Mouse (Mus musculus) layer of hippocampus, postnatal 36 days (tissue): ENCODE measurements at regions not wholly inside any gene's neighbourhood (a gene's known extent, or its start where the extent isn't known, plus 50 kb on each side); places are given as distances from the start of the nearest gene placed in this dataset.

Experiments used
- DNase-seq, 2 experiments: peaks; one replicate each; pipeline ENCODE4 v3.0.0; 2022

GRCm38 (mm10) chr7:51307757-51308156 lies 203.1 kb upstream of the Ano5 start:
- no peak for DNase-seq

DNA sequence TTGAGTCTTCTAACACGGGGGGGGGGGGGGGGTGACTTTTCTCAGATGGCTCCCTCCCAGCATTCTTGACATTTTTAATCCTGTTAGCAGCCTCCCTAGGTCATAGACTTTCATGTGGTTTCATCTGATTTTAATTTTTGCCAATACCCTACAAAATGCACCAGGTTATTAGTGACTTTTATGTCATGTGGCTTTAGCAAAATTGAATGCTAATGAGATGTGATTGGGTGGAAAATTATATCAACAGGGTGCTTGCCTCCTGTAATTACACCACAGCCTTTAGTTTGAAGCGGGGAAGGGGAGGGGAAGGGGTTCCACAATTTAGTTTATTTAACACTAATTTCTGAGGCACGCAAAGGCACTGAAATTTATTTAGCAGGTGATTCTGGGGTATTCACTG lies 200.6 kb upstream of the Ano5 start:
- DNase-seq = no peak

GRCm38 (mm10) chr7:51339841-51340540 lies 170.8 kb upstream of the Ano5 start:
- no peak for DNase-seq

- DNase-seq = no peak
Measured at GRCm38 (mm10) chr7:51347521-51347920, 163.3 kb upstream of the Ano5 start.

DNA sequence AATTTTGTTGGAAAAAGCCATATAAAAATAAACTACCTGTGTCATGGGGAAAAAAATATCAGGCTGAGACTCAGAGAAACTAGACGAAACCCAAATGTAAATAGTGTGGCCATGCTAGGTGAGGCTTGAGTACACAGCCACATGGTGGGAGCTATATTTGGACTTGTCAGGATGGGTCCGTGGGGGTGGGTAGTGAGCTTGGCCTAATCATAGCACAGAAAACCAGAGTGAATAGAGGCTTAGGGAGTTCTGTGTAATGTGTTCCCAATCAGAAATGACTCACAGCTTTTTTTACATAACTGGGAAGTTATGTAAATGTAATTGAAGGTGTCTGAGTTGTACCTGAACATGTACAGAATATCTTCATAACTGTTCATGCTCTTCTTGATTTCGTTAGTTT lies 150.7 kb upstream of the Ano5 start:
- DNase-seq = no peak

DNA sequence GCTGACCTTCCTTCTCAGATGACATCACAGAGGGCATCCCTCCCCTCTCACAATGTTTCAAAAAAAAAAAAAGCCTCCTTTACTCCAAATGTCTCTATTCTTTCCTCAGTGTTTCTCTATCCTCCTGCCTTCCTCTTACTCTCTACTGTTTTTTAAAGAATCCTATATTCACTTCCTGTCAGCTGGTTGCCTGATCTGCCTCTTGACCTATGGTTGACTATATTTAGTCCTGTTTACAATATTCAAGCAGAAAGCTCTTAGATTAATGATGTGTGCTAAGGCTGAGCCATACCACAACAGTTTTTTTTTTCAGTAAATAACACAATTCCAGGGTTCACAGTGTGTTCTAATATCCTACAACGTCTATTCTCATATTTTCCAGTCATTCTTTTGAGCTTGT lies 133.2 kb upstream of the Ano5 start:
- no peak for DNase-seq
